Comparison of ENCODE assay signal across 8 mouse cellular contexts in genomic region chr10:99204553-99204952, GRCm38 (mm10). TPM values are rescaled to one million over a fixed set of nuclear protein-coding genes. Genes with fewer than 3 reads are reported as not detected.
A peak's percentile ranks its signal among the peaks of the same experiment; 100 is the strongest.
DNase-seq lines count a peak whose midpoint lies in the region; ATAC-seq and TF ChIP-seq lines count a peak whose summit lies in the region.

No protein-coding gene starts in this region.

- H3K36me3 ChIP-seq in embryonic facial prominence, embryonic 13.5 days: no peaks in the 10 kb centered on the region
- no peaks in the 10 kb centered on the region for H3K36me3 ChIP-seq in hindbrain, embryonic 16.5 days (ENCODE audit: control insufficient read depth, insufficient read depth, low read length)
- H3K36me3 ChIP-seq in liver, postnatal 0 days (replicated peaks; ENCODE audit: insufficient read depth, low read length): no peaks in the 10 kb centered on the region
- H3K36me3 ChIP-seq in neural tube, embryonic 12.5 days: no peaks in the 10 kb centered on the region

- H3K27me3 ChIP-seq in embryonic facial prominence, embryonic 13.5 days: no peaks in the 10 kb centered on the region
- no peaks in the 10 kb centered on the region for H3K27me3 ChIP-seq in hindbrain, embryonic 16.5 days (replicated peaks; ENCODE audit: control insufficient read depth, insufficient read depth, low read length)
- H3K27me3 ChIP-seq in liver, postnatal 0 days (ENCODE audit: insufficient read depth, low read length): no peaks in the 10 kb centered on the region
- no peaks in the 10 kb centered on the region for H3K27me3 ChIP-seq in neural tube, embryonic 12.5 days (replicated peaks)

- WGBS in embryonic facial prominence, embryonic 13.5 days: 3% methylated on average over 11 of the region's 11 CpGs
- 8% methylated on average over 11 of the region's 11 CpGs for WGBS in hindbrain, embryonic 16.5 days
- WGBS in liver, postnatal 0 days (ENCODE audit: insufficient replicate concordance): 2% methylated on average over 11 of the region's 11 CpGs
- WGBS in neural tube, embryonic 12.5 days: 18% methylated on average over 11 of the region's 11 CpGs

- peak; percentile 39 for DNase-seq in embryo, embryonic 10 days (ENCODE audit: low spot score)
- no peak for DNase-seq in embryo, embryonic 9.5 days (ENCODE audit: extremely low spot score)
- peak; percentile 51 for DNase-seq in liver, postnatal 0 days
- DNase-seq in right cerebral cortex, postnatal 4 days: no peak
- DNase-seq in cerebellum, adult 9-10 months: no peak

- no peak for TF ChIP-seq CTCF in liver, postnatal 0 days (IDR thresholded peaks at IDR 0.05; ENCODE audit: low read depth)

- H3K27ac ChIP-seq in embryonic facial prominence, embryonic 13.5 days: peak overlapping the region; percentile 44; the same call in 1 of the 2 replicates
- no peak overlapping the region for H3K27ac ChIP-seq in hindbrain, embryonic 16.5 days (ENCODE audit: low read depth, low read length)
- H3K27ac ChIP-seq in liver, postnatal 0 days (ENCODE audit: low read depth): peak overlapping the region; percentile 84
- no peak overlapping the region for H3K27ac ChIP-seq in neural tube, embryonic 12.5 days

- no peak for ATAC-seq in embryonic facial prominence, embryonic 13.5 days (ENCODE audit: insufficient number of reproducible peaks, insufficient read depth, low FRiP score, low TSS enrichment, low read depth)
- ATAC-seq in hindbrain, embryonic 16.5 days: no peak
- ATAC-seq in liver, postnatal 0 days: peak; percentile 50
- peak; percentile 30 for ATAC-seq in neural tube, embryonic 12.5 days (ENCODE audit: low FRiP score, low read depth)

- H3K4me3 ChIP-seq in embryonic facial prominence, embryonic 13.5 days: peak overlapping the region; percentile 35
- no peak overlapping the region; the same call in 1 of the 2 replicates for H3K4me3 ChIP-seq in hindbrain, embryonic 16.5 days (ENCODE audit: low read length)
- H3K4me3 ChIP-seq in liver, postnatal 0 days (ENCODE audit: low read depth, low read length): peak overlapping the region; percentile 37
- H3K4me3 ChIP-seq in neural tube, embryonic 12.5 days: no peak overlapping the region

- H3K9ac ChIP-seq in embryonic facial prominence, embryonic 13.5 days: 0 out of 2 replicates have a peak overlapping the region, but pooled peaks have one; percentile 57
- 0 out of 2 replicates have a peak overlapping the region, but pooled peaks have one; percentile 9 for H3K9ac ChIP-seq in hindbrain, embryonic 16.5 days (ENCODE audit: low read depth, low read length)
- H3K9ac ChIP-seq in liver, postnatal 0 days (replicated peaks): peak overlapping the region; percentile 56
- no peak overlapping the region for H3K9ac ChIP-seq in neural tube, embryonic 12.5 days

- H3K4me1 ChIP-seq in embryonic facial prominence, embryonic 13.5 days: peaks cover 24% of the 10 kb centered on the region
- peaks cover 5% of the 10 kb centered on the region for H3K4me1 ChIP-seq in hindbrain, embryonic 16.5 days (ENCODE audit: control insufficient read depth, insufficient read depth, low read depth, low read length)
- peaks cover 12% of the 10 kb centered on the region; the same call in 1 of the 2 replicates for H3K4me1 ChIP-seq in liver, postnatal 0 days (ENCODE audit: insufficient read depth)
- H3K4me1 ChIP-seq in neural tube, embryonic 12.5 days: peaks cover 14% of the 10 kb centered on the region

- H3K9me3 ChIP-seq in embryonic facial prominence, embryonic 13.5 days: no peaks in the 10 kb centered on the region
- H3K9me3 ChIP-seq in hindbrain, embryonic 16.5 days (ENCODE audit: control insufficient read depth, low read length): no peaks in the 10 kb centered on the region
- H3K9me3 ChIP-seq in liver, postnatal 0 days (ENCODE audit: low read length): no peaks in the 10 kb centered on the region
- H3K9me3 ChIP-seq in neural tube, embryonic 12.5 days: no peaks in the 10 kb centered on the region

- no peak for TF ChIP-seq EP300 in liver, postnatal 0 days (IDR thresholded peaks at IDR 0.05; ENCODE audit: low read depth)

- peak overlapping the region; percentile 64 for H3K4me2 ChIP-seq in embryonic facial prominence, embryonic 13.5 days
- peak overlapping the region; percentile 56 for H3K4me2 ChIP-seq in hindbrain, embryonic 16.5 days (ENCODE audit: low read length)
- H3K4me2 ChIP-seq in liver, postnatal 0 days (ENCODE audit: low read depth, low read length): peak overlapping the region; percentile 72
- peak overlapping the region; percentile 65 for H3K4me2 ChIP-seq in neural tube, embryonic 12.5 days (replicated peaks)

RNA-seq across cellular contexts. Expression of gene Dusp6, which starts 58.5 kb away (rescaled TPM):
- 61.9 and 73.3 TPM in 2 replicates for polyA plus RNA-seq in embryonic facial prominence, embryonic 13.5 days (2015; fragmentation: Nextera tagmentation; extraction: Ambion mirVana)
- polyA plus RNA-seq in hindbrain, embryonic 16.5 days (2015; fragmentation: Nextera tagmentation; extraction: Ambion mirVana): 35.2 and 37.0 TPM in 2 replicates
- 15.4 and 16.8 TPM in 2 replicates for polyA plus RNA-seq in liver, postnatal 0 days (2015; fragmentation: Nextera tagmentation; extraction: Ambion mirVana)
- 38.7 and 40.6 TPM in 2 replicates for polyA plus RNA-seq in neural tube, embryonic 12.5 days (2016; fragmentation: Nextera tagmentation; extraction: Ambion mirVana)

Comparison
In these comparisons a context has a peak if more than half of its experiments do, and no peak if none do; other contexts are left out.
1. DNase-seq: peak in embryo, embryonic 10 days (single experiment) and liver, postnatal 0 days (single experiment); none in embryo, embryonic 9.5 days (single experiment), right cerebral cortex, postnatal 4 days (single experiment) and cerebellum, adult 9-10 months (single experiment).
2. ATAC-seq: peak in liver, postnatal 0 days (single experiment) and neural tube, embryonic 12.5 days (single experiment); none in embryonic facial prominence, embryonic 13.5 days (single experiment) and hindbrain, embryonic 16.5 days (single experiment).
3. H3K27ac ChIP-seq: peak in embryonic facial prominence, embryonic 13.5 days (single experiment) and liver, postnatal 0 days (single experiment); none in hindbrain, embryonic 16.5 days (single experiment) and neural tube, embryonic 12.5 days (single experiment).
4. H3K4me3 ChIP-seq: peak in embryonic facial prominence, embryonic 13.5 days (single experiment) and liver, postnatal 0 days (single experiment); none in hindbrain, embryonic 16.5 days (single experiment) and neural tube, embryonic 12.5 days (single experiment).
5. Peak in every context shown above with its lines, with median percentiles within 50 percentile points of each other: H3K4me2 ChIP-seq.